Mouse (Mus musculus) macrophage (primary cell): ENCODE data around the gene Togaram1. TPM values are rescaled to one million over a fixed set of nuclear protein-coding genes. Genes with fewer than 3 reads are reported as not detected.

Source experiments
- polyA plus RNA-seq: library from polyadenylated mRNA; stranded (reverse); fragments of 250-400 nt; gene quantifications from 3 replicates; pipeline ENCODE4 v1.2.4, GENCODE M21; 2018; ENCODE audit warnings: inconsistent platforms

The Togaram1 gene
- polyA plus RNA-seq, 1 experiment from 2014 or later = 16.6 TPM

Other genes with a start within 250 kb of the Togaram1 start
- gene Gm527, start 47.9 kb upstream of the Togaram1 start, polyA plus RNA-seq = 1.1 to 1.8 TPM (median 1.5 TPM) in 3 replicates
- 8.7 to 11.9 TPM (median 8.8 TPM) in 3 replicates for gene Klhl28, start 270 bp upstream of the Togaram1 start, polyA plus RNA-seq
- 15.7 to 24.7 TPM (median 24.3 TPM) in 3 replicates for gene Prpf39, start 70.5 kb downstream of the Togaram1 start, polyA plus RNA-seq
- gene Fkbp3, start 108.2 kb downstream of the Togaram1 start, polyA plus RNA-seq = 40.8 to 95.0 TPM (median 60.5 TPM) in 3 replicates
- 2.3 to 5.2 TPM (median 5.0 TPM) in 3 replicates for gene Fancm, start 109.8 kb downstream of the Togaram1 start, polyA plus RNA-seq
- gene Mis18bp1, start 206.8 kb downstream of the Togaram1 start, polyA plus RNA-seq = 3.4 to 8.1 TPM (median 5.5 TPM) in 3 replicates